ENCODE assay signal across 8 mouse cellular contexts in the genomic region with DNA sequence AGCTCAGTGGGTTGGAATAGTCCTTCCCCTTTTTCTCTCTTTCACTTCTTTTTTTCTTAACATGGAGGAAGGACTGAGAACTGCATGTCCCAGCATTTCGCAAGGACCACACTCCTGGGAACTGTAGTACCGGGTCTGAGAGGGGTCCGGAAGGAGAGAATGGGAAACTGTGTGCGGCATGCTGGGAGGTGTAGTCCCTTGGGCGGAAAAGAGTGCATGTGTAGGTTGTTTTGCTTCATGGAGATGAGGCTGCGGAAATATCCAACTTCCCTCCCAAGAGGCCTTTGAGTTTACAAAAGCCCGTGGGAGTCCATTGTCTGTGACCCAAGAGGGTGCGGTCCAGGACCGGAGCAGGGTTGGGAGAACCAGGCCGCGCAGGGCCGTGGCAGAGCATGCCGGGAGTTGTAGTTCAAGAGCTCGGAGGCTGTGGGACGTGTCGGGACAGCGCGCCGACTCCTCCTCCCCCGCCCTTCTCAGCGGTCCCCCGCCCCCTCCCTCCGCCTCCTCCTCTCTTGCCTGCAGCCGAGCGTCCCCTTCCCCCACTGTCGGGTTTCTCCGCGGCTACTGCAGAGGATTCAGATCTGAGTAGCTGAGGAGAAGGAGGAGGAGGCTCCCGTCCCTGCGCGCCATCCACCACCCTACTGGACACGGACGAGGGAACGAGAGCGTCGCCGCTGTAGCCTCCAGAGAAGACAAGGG. TPM values are rescaled to one million over a fixed set of nuclear protein-coding genes. Genes with fewer than 3 reads are reported as not detected.
DNase-seq lines count a peak whose midpoint lies in the region; ATAC-seq and TF ChIP-seq lines count a peak whose summit lies in the region.

A gene (plus strand): TSS at position 493 of the 699 bp plus-strand sequence.

- H3K9me3 ChIP-seq in heart, embryonic 12.5 days (replicated peaks), result no peaks in the 10 kb centered on the region
- H3K9me3 ChIP-seq in kidney, postnatal 0 days (replicated peaks; ENCODE audit: low read length), result no peaks in the 10 kb centered on the region
- H3K9me3 ChIP-seq in liver, embryonic 11.5 days (ENCODE audit: control insufficient read depth, low read length), result no peaks in the 10 kb centered on the region
- H3K9me3 ChIP-seq in stomach, embryonic 14.5 days (ENCODE audit: control insufficient read depth, low read depth, low read length), result no peaks in the 10 kb centered on the region

- TF ChIP-seq CTCF in kidney, postnatal 0 days (IDR thresholded peaks at IDR 0.05; ENCODE audit: low read depth), result 0 out of 2 replicates have a peak, but pooled peaks have one; percentile 27

- peak within 1 kb of the TSS; percentile 89 for H3K4me3 ChIP-seq in heart, embryonic 12.5 days
- peak within 1 kb of the TSS; percentile 76 for H3K4me3 ChIP-seq in kidney, postnatal 0 days (replicated peaks; ENCODE audit: low read depth, low read length)
- H3K4me3 ChIP-seq in liver, embryonic 11.5 days (ENCODE audit: low read depth, low read length), result peak within 1 kb of the TSS; percentile 76
- H3K4me3 ChIP-seq in stomach, embryonic 14.5 days (ENCODE audit: low read depth, low read length), result peak within 1 kb of the TSS; percentile 96

- H3K4me1 ChIP-seq in heart, embryonic 12.5 days (replicated peaks), result peaks cover 13% of the 10 kb centered on the region
- H3K4me1 ChIP-seq in kidney, postnatal 0 days (replicated peaks; ENCODE audit: insufficient read depth, low read length), result peaks cover 12% of the 10 kb centered on the region
- H3K4me1 ChIP-seq in liver, embryonic 11.5 days (replicated peaks; ENCODE audit: control insufficient read depth, insufficient read depth, low read length), result peaks cover 12% of the 10 kb centered on the region
- peaks cover 13% of the 10 kb centered on the region for H3K4me1 ChIP-seq in stomach, embryonic 14.5 days (ENCODE audit: control insufficient read depth, insufficient read depth, low read length)

- no peaks in the 10 kb centered on the region for H3K36me3 ChIP-seq in heart, embryonic 12.5 days
- no peaks in the 10 kb centered on the region for H3K36me3 ChIP-seq in kidney, postnatal 0 days (ENCODE audit: insufficient read depth, low read length)
- no peaks in the 10 kb centered on the region for H3K36me3 ChIP-seq in liver, embryonic 11.5 days (ENCODE audit: control insufficient read depth, insufficient read depth, low read length)
- H3K36me3 ChIP-seq in stomach, embryonic 14.5 days (ENCODE audit: control insufficient read depth, insufficient read depth, low read length), result no peaks in the 10 kb centered on the region

- WGBS in heart, embryonic 12.5 days, result under 1% methylated on average over 35 of the region's 37 CpGs
- 0% methylated on average over 34 of the region's 37 CpGs for WGBS in kidney, postnatal 0 days
- under 1% methylated on average over 36 of the region's 37 CpGs for WGBS in liver, embryonic 11.5 days
- under 1% methylated on average over 33 of the region's 37 CpGs for WGBS in stomach, embryonic 14.5 days

- peak; percentile 97 for ATAC-seq in erythroid progenitor cell, adult 5-6 weeks (replicated peaks; ENCODE audit: low FRiP score, poor library complexity, severe bottlenecking)
- peak; percentile 98 for ATAC-seq in heart, embryonic 12.5 days (ENCODE audit: insufficient number of reproducible peaks, low FRiP score)
- ATAC-seq in kidney, postnatal 0 days (replicated peaks; ENCODE audit: low FRiP score, low read depth), result peak; percentile 99
- peak; percentile 98 for ATAC-seq in liver, embryonic 11.5 days (replicated peaks; ENCODE audit: low FRiP score)
- ATAC-seq in stomach, embryonic 14.5 days (ENCODE audit: insufficient number of reproducible peaks, insufficient read depth, low FRiP score, low read depth), result peak; percentile 98

- H3K27ac ChIP-seq in heart, embryonic 12.5 days (ENCODE audit: poor library complexity, severe bottlenecking), result peak within 1 kb of the TSS; percentile 96
- peak within 1 kb of the TSS; percentile 90 for H3K27ac ChIP-seq in kidney, postnatal 0 days
- H3K27ac ChIP-seq in liver, embryonic 11.5 days (ENCODE audit: low read depth, low read length), result peak within 1 kb of the TSS; percentile 84
- H3K27ac ChIP-seq in stomach, embryonic 14.5 days (ENCODE audit: low read length), result peak within 1 kb of the TSS; percentile 97

- H3K9ac ChIP-seq in heart, embryonic 12.5 days, result peak within 1 kb of the TSS; percentile 91
- peak within 1 kb of the TSS; percentile 88 for H3K9ac ChIP-seq in kidney, postnatal 0 days (ENCODE audit: low read depth, low read length)
- peak within 1 kb of the TSS; percentile 92 for H3K9ac ChIP-seq in liver, embryonic 11.5 days (ENCODE audit: low read depth, low read length)
- H3K9ac ChIP-seq in stomach, embryonic 14.5 days (replicated peaks; ENCODE audit: low read depth, low read length), result peak within 1 kb of the TSS; percentile 86

- peak; percentile 93 for DNase-seq in CD4-positive helper T cell, adult 2 months (ENCODE audit: low read depth, low spot score)
- peak; percentile 94 for DNase-seq in brain, embryonic 18.5 days (ENCODE audit: low read depth, low spot score)
- DNase-seq in kidney, postnatal 0 days (ENCODE audit: low spot score), result peak; percentile 99
- peak; percentile 98 for DNase-seq in liver, embryonic 11.5 days (ENCODE audit: low spot score)
- DNase-seq in naive thymus-derived CD4-positive, alpha-beta T cell, adult 2 months (ENCODE audit: low read depth), result peak; percentile 92

- H3K27me3 ChIP-seq in heart, embryonic 12.5 days (replicated peaks), result no peaks in the 10 kb centered on the region
- H3K27me3 ChIP-seq in kidney, postnatal 0 days (ENCODE audit: insufficient read depth, low read length), result no peaks in the 10 kb centered on the region
- H3K27me3 ChIP-seq in liver, embryonic 11.5 days (replicated peaks; ENCODE audit: control insufficient read depth, insufficient read depth, low read length), result no peaks in the 10 kb centered on the region
- H3K27me3 ChIP-seq in stomach, embryonic 14.5 days (ENCODE audit: control insufficient read depth, insufficient read depth, low read length), result no peaks in the 10 kb centered on the region

- peak within 1 kb of the TSS; percentile 84 for H3K4me2 ChIP-seq in heart, embryonic 12.5 days
- peak within 1 kb of the TSS; percentile 81 for H3K4me2 ChIP-seq in kidney, postnatal 0 days (ENCODE audit: low read length)
- peak within 1 kb of the TSS; percentile 69 for H3K4me2 ChIP-seq in liver, embryonic 11.5 days
- H3K4me2 ChIP-seq in stomach, embryonic 14.5 days (replicated peaks; ENCODE audit: low read depth, low read length), result peak within 1 kb of the TSS; percentile 67

RNA-seq across cellular contexts. Expression of the gene that starts here (rescaled TPM):
- 21.6 and 31.4 TPM in 2 replicates for total RNA-seq in erythroid progenitor cell, adult 5-6 weeks (2015; ENCODE audit: low replicate concordance)
- 11.9 and 13.9 TPM in 2 replicates for total RNA-seq in erythroid progenitor cell, adult 5-6 weeks (2017; ENCODE audit: low replicate concordance)
- 31.4 and 31.6 TPM in 2 replicates for polyA plus RNA-seq in heart, embryonic 12.5 days (2016; fragmentation: Nextera tagmentation; extraction: Ambion mirVana)
- polyA plus RNA-seq in kidney, postnatal 0 days (2015; fragmentation: Nextera tagmentation; extraction: Ambion mirVana), result 29.1 and 29.7 TPM in 2 replicates
- polyA plus RNA-seq in liver, embryonic 11.5 days (2014; fragmentation: Nextera tagmentation; extraction: Ambion mirVana), result 16.2 and 18.8 TPM in 2 replicates
- polyA plus RNA-seq in stomach, embryonic 14.5 days (2014; fragmentation: Nextera tagmentation; extraction: Ambion mirVana), result 59.9 and 64.8 TPM in 2 replicates

Comparison
In these comparisons a context has a peak if more than half of its experiments do, and no peak if none do; other contexts are left out.
1. Peak in every context shown above with its lines: DNase-seq, ATAC-seq, H3K4me3 ChIP-seq and H3K27ac ChIP-seq.